Mouse (Mus musculus): ENCODE results near the gene Gm6763. TPM values are rescaled to one million over a fixed set of nuclear protein-coding genes. Genes with fewer than 3 reads are reported as not detected.

Gene Gm6763
- not detected for total RNA-seq (2023)

DNA sequence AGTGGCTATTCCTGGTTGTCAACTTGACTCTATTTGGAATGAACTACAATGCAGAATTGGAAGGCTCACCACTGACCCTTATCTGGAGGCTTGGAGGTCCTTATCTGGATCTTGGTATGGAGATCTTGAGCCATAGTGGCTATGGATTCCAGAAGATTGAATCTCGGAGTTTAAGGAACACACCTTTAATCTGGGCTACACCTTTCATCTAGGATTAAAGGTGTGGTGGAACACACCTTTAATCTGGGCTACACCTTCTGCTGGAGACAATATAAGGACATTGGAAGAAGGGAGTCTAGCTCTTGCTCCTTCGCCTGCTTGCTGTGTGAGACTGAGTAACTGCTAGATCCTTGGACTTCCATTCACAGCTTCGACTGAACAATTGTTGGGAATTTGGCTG is at the start of gene Gm6763:
TSS of gene Gm6763 (plus strand) at position 301 of the 400 bp plus-strand sequence.

DNA sequence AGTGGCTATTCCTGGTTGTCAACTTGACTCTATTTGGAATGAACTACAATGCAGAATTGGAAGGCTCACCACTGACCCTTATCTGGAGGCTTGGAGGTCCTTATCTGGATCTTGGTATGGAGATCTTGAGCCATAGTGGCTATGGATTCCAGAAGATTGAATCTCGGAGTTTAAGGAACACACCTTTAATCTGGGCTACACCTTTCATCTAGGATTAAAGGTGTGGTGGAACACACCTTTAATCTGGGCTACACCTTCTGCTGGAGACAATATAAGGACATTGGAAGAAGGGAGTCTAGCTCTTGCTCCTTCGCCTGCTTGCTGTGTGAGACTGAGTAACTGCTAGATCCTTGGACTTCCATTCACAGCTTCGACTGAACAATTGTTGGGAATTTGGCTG is 8.6 kb upstream of the Gm6763 start, which contains the start of gene Gm21293:
TSS of gene Gm21293 (plus strand) at position 301 of the 400 bp plus-strand sequence.

DNA sequence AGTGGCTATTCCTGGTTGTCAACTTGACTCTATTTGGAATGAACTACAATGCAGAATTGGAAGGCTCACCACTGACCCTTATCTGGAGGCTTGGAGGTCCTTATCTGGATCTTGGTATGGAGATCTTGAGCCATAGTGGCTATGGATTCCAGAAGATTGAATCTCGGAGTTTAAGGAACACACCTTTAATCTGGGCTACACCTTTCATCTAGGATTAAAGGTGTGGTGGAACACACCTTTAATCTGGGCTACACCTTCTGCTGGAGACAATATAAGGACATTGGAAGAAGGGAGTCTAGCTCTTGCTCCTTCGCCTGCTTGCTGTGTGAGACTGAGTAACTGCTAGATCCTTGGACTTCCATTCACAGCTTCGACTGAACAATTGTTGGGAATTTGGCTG is 8.4 kb downstream of the Gm6763 start, which contains the start of gene Gm8764:
TSS of gene Gm8764 (plus strand) at position 301 of the 400 bp plus-strand sequence.

DNA sequence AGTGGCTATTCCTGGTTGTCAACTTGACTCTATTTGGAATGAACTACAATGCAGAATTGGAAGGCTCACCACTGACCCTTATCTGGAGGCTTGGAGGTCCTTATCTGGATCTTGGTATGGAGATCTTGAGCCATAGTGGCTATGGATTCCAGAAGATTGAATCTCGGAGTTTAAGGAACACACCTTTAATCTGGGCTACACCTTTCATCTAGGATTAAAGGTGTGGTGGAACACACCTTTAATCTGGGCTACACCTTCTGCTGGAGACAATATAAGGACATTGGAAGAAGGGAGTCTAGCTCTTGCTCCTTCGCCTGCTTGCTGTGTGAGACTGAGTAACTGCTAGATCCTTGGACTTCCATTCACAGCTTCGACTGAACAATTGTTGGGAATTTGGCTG is 16.9 kb downstream of the Gm6763 start, which contains the start of gene Gm21304:
TSS of gene Gm21304 (plus strand) at position 301 of the 400 bp plus-strand sequence.

DNA sequence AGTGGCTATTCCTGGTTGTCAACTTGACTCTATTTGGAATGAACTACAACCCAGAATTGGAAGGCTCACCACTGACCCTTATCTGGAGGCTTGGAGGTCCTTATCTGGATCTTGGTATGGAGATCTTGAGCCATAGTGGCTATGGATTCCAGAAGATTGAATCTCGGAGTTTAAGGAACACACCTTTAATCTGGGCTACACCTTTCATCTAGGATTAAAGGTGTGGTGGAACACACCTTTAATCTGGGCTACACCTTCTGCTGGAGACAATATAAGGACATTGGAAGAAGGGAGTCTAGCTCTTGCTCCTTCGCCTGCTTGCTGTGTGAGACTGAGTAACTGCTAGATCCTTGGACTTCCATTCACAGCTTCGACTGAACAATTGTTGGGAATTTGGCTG is 25.4 kb downstream of the Gm6763 start, which contains the start of gene Gm21312:
TSS of gene Gm21312 (plus strand) at position 301 of the 400 bp plus-strand sequence.

DNA sequence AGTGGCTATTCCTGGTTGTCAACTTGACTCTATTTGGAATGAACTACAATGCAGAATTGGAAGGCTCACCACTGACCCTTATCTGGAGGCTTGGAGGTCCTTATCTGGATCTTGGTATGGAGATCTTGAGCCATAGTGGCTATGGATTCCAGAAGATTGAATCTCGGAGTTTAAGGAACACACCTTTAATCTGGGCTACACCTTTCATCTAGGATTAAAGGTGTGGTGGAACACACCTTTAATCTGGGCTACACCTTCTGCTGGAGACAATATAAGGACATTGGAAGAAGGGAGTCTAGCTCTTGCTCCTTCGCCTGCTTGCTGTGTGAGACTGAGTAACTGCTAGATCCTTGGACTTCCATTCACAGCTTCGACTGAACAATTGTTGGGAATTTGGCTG is 33.9 kb downstream of the Gm6763 start, which contains the start of gene Gm20765:
TSS of gene Gm20765 (plus strand) at position 301 of the 400 bp plus-strand sequence.

DNA sequence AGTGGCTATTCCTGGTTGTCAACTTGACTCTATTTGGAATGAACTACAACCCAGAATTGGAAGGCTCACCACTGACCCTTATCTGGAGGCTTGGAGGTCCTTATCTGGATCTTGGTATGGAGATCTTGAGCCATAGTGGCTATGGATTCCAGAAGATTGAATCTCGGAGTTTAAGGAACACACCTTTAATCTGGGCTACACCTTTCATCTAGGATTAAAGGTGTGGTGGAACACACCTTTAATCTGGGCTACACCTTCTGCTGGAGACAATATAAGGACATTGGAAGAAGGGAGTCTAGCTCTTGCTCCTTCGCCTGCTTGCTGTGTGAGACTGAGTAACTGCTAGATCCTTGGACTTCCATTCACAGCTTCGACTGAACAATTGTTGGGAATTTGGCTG is 42.4 kb downstream of the Gm6763 start, which contains the start of gene Gm4340:
TSS of gene Gm4340 (plus strand) at position 301 of the 400 bp plus-strand sequence.

Other genes starting within 250 kb of the Gm6763 start
- not detected for gene Gm21293, start 8.5 kb upstream of the Gm6763 start, total RNA-seq (2023)
- not detected for gene Gm8764, start 8.5 kb downstream of the Gm6763 start, total RNA-seq (2023)
- not detected for gene Gm21304, start 17.0 kb downstream of the Gm6763 start, total RNA-seq (2023)
- gene Gm21312, start 25.5 kb downstream of the Gm6763 start, total RNA-seq (2023) = not detected
- not detected for gene Gm20765, start 34.0 kb downstream of the Gm6763 start, total RNA-seq (2023)
- gene Gm4340, start 42.5 kb downstream of the Gm6763 start, total RNA-seq (2023) = not detected

Data from CD4-positive naive resting alpha-beta T cell, adult 76 days (primary cell).